Mouse (Mus musculus): ENCODE data around the gene Gfy. TPM values are rescaled to one million over a fixed set of nuclear protein-coding genes. Genes with fewer than 3 reads are reported as not detected.

The Gfy gene
- polyA plus RNA-seq, 1 experiment = not detected

GRCm38 (mm10) chr7:45138403-45138802, 41.0 kb downstream of the Gfy start:
- TF ChIP-seq CTCF (IDR thresholded peaks at IDR 0.05; ENCODE audit: extremely low read depth, insufficient read depth, insufficient read length, insufficient replicate concordance) = no peak
- TF ChIP-seq POLR2A (IDR thresholded peaks at IDR 0.05; ENCODE audit: low read depth, low read length) = no peak
- Histone ChIP-seq H3K36me3 (ENCODE audit: control insufficient read depth, insufficient read depth, low read length) (peaks cover 6% of the 10 kb centered on the region), H3K4me3 (ENCODE audit: extremely low read depth, insufficient read depth, insufficient read length) (no peak overlapping the region), H3K4me1 (ENCODE audit: control insufficient read depth, insufficient read depth, insufficient read length) (peaks cover 5% of the 10 kb centered on the region; the same call in 1 of the 2 replicates), H3K27me3 (ENCODE audit: control insufficient read depth, insufficient read depth, low read length) (no peaks in the 10 kb centered on the region), H3K27ac (ENCODE audit: insufficient read depth, low read length) (no peak overlapping the region)
- WGBS = 88% methylated on average over 1 of the region's 1 CpGs
- no peak for DNase-seq (ENCODE audit: low read depth in 1 of 2, low spot score in 2 of 2)

- WGBS = 38% methylated on average over 12 of the region's 12 CpGs
- DNase-seq (ENCODE audit: low read depth in 1 of 2, low spot score in 2 of 2) = no peak
- Histone ChIP-seq H3K27me3 (ENCODE audit: control insufficient read depth, insufficient read depth, low read length) (no peaks in the 10 kb centered on the region), H3K36me3 (ENCODE audit: control insufficient read depth, insufficient read depth, low read length) (peaks cover 3% of the 10 kb centered on the region), H3K27ac (ENCODE audit: insufficient read depth, low read length) (peak overlapping the region; percentile 15; the same call in 1 of the 2 replicates), H3K4me3 (ENCODE audit: extremely low read depth, insufficient read depth, insufficient read length) (no peak overlapping the region), H3K4me1 (ENCODE audit: control insufficient read depth, insufficient read depth, insufficient read length) (peaks cover 5% of the 10 kb centered on the region; the same call in 1 of the 2 replicates)
- no peak for TF ChIP-seq POLR2A (IDR thresholded peaks at IDR 0.05; ENCODE audit: low read depth, low read length)
- TF ChIP-seq CTCF (IDR thresholded peaks at IDR 0.05; ENCODE audit: extremely low read depth, insufficient read depth, insufficient read length, insufficient replicate concordance) = no peak
These were observed 42.0 kb downstream of the Gfy start for GRCm38 (mm10) chr7:45137171-45138006.

GRCm38 (mm10) chr7:45135993-45136567, 43.3 kb downstream of the Gfy start, which contains the start of the genes Gm45713 and Flt3l:
Gm45713 (minus strand) TSS chr7:45136231.
Flt3l (minus strand) TSS chr7:45136432.
- Histone ChIP-seq H3K36me3 (ENCODE audit: control insufficient read depth, insufficient read depth, low read length) (peaks cover 8% of the 10 kb centered on the region), H3K4me1 (ENCODE audit: control insufficient read depth, insufficient read depth, insufficient read length) (peaks cover 5% of the 10 kb centered on the region; the same call in 1 of the 2 replicates), H3K27me3 (ENCODE audit: control insufficient read depth, insufficient read depth, low read length) (no peaks in the 10 kb centered on the region), H3K4me3 (ENCODE audit: extremely low read depth, insufficient read depth, insufficient read length) (peak within 1 kb of the TSS; percentile 84), H3K27ac (ENCODE audit: insufficient read depth, low read length) (peak within 1 kb of the TSS; percentile 92)
- DNase-seq (ENCODE audit: low read depth in 1 of 2, low spot score in 2 of 2) = peak; percentile 78 to 86
- 1% methylated on average over 29 of the region's 29 CpGs for WGBS
- TF ChIP-seq CTCF (IDR thresholded peaks at IDR 0.05; ENCODE audit: extremely low read depth, insufficient read depth, insufficient read length, insufficient replicate concordance) (peak; percentile 97), POLR2A (IDR thresholded peaks at IDR 0.05; ENCODE audit: low read depth, low read length) (no peak)

DNA sequence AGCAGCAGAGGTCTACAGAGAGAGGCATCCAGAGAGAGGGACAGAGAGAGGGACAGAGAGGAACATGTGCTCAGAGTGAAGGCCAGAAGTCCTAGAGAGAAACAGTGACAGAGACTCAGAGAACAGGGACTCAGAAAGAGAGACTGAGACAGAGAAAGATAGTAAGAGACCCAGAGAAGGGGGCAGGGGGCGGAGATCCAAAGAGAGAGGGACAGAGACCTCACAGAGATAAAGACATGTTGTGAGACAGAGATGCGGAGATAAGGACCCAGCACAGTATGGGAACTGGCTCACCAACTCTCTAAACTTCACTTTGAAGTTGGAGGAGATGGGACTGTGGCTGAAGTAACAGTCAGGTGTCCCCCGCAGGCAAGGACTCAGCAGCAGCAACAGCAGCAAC, 44.0 kb downstream of the Gfy start:
- TF ChIP-seq CTCF (IDR thresholded peaks at IDR 0.05; ENCODE audit: extremely low read depth, insufficient read depth, insufficient read length, insufficient replicate concordance) = no peak
- Histone ChIP-seq H3K27ac (ENCODE audit: insufficient read depth, low read length) (peak overlapping the region; percentile 68), H3K36me3 (ENCODE audit: control insufficient read depth, insufficient read depth, low read length) (peaks cover 8% of the 10 kb centered on the region), H3K4me3 (ENCODE audit: extremely low read depth, insufficient read depth, insufficient read length) (peak overlapping the region; percentile 84), H3K4me1 (ENCODE audit: control insufficient read depth, insufficient read depth, insufficient read length) (peaks cover 5% of the 10 kb centered on the region; the same call in 1 of the 2 replicates), H3K27me3 (ENCODE audit: control insufficient read depth, insufficient read depth, low read length) (no peaks in the 10 kb centered on the region)
- WGBS = 62% methylated on average over 3 of the region's 3 CpGs
- DNase-seq (ENCODE audit: low read depth in 1 of 2, low spot score in 2 of 2) = no peak

- H3K27me3 ChIP-seq (ENCODE audit: control insufficient read depth, insufficient read depth, low read length) = no peaks in the 10 kb centered on the region
- peaks cover 8% of the 10 kb centered on the region for H3K36me3 ChIP-seq (ENCODE audit: control insufficient read depth, insufficient read depth, low read length)
- DNase-seq (ENCODE audit: low read depth in 1 of 2, low spot score in 2 of 2) = no peak
- peaks cover 5% of the 10 kb centered on the region; the same call in 1 of the 2 replicates for H3K4me1 ChIP-seq (ENCODE audit: control insufficient read depth, insufficient read depth, insufficient read length)
- WGBS = 25% methylated on average over 12 of the region's 12 CpGs
- H3K27ac ChIP-seq (ENCODE audit: insufficient read depth, low read length) = 0 out of 2 replicates have a peak overlapping the region, but pooled peaks have one; percentile 68
- TF ChIP-seq POLR2A (IDR thresholded peaks at IDR 0.05; ENCODE audit: low read depth, low read length) = no peak
- H3K4me3 ChIP-seq (ENCODE audit: extremely low read depth, insufficient read depth, insufficient read length) = no peak overlapping the region; the same call in 1 of the 2 replicates
These were observed 44.8 kb downstream of the Gfy start for GRCm38 (mm10) chr7:45134544-45135026.

GRCm38 (mm10) chr7:45133446-45134159, 45.8 kb downstream of the Gfy start:
- no peaks in the 10 kb centered on the region for H3K27me3 ChIP-seq (ENCODE audit: control insufficient read depth, insufficient read depth, low read length)
- no peak for TF ChIP-seq POLR2A (IDR thresholded peaks at IDR 0.05; ENCODE audit: low read depth, low read length)
- peak; percentile 7; the same call in 1 of the 2 replicates for TF ChIP-seq CTCF (IDR thresholded peaks at IDR 0.05; ENCODE audit: extremely low read depth, insufficient read depth, insufficient read length, insufficient replicate concordance)
- no peak overlapping the region for H3K27ac ChIP-seq (ENCODE audit: insufficient read depth, low read length)
- H3K4me1 ChIP-seq (ENCODE audit: control insufficient read depth, insufficient read depth, insufficient read length) = peaks cover 5% of the 10 kb centered on the region; the same call in 1 of the 2 replicates
- H3K4me3 ChIP-seq (ENCODE audit: extremely low read depth, insufficient read depth, insufficient read length) = no peak overlapping the region
- H3K36me3 ChIP-seq (ENCODE audit: control insufficient read depth, insufficient read depth, low read length) = peaks cover 8% of the 10 kb centered on the region
- DNase-seq (ENCODE audit: low read depth in 1 of 2, low spot score in 2 of 2) = no peak
- 91% methylated on average over 8 of the region's 8 CpGs for WGBS

All from spleen, adult 2 months (tissue).